Mouse (Mus musculus): ENCODE results near the gene Zfp652. TPM values are rescaled to one million over a fixed set of nuclear protein-coding genes. Genes with fewer than 3 reads are reported as not detected.

Gene Zfp652
- polyA plus RNA-seq, 1 experiment, result 34.1 TPM

GRCm38 (mm10) chr11:95835832-95836231, 123.4 kb downstream of the Zfp652 start:
- Histone ChIP-seq H3K4me3 (ENCODE audit: control insufficient read depth, insufficient read depth, low read length) (peak overlapping the region; percentile 26), H3K4me1 (replicated peaks; ENCODE audit: control insufficient read depth, insufficient read depth, low read length) (peaks cover 78% of the 10 kb centered on the region), H3K27ac (ENCODE audit: control insufficient read depth, insufficient read depth, low read length) (peak overlapping the region; percentile 97), H3K36me3 (ENCODE audit: control insufficient read depth, insufficient read depth, low read length) (peaks cover 37% of the 10 kb centered on the region), H3K27me3 (ENCODE audit: control insufficient read depth, insufficient read depth, low read length) (no peaks in the 10 kb centered on the region)
- 22% methylated on average over 6 of the region's 6 CpGs for WGBS
- DNase-seq, result no peak
- TF ChIP-seq POLR2A (IDR thresholded peaks at IDR 0.05; ENCODE audit: control insufficient read depth, extremely low read depth, insufficient read depth, low read length, poor library complexity), result no peak
- no peak for TF ChIP-seq CTCF (IDR thresholded peaks at IDR 0.05; ENCODE audit: borderline replicate concordance, control insufficient read depth, extremely low read depth, insufficient read depth, low read length, poor library complexity)

- Histone ChIP-seq H3K27me3 (ENCODE audit: control insufficient read depth, insufficient read depth, low read length) (no peaks in the 10 kb centered on the region), H3K36me3 (ENCODE audit: control insufficient read depth, insufficient read depth, low read length) (peaks cover 37% of the 10 kb centered on the region), H3K4me3 (ENCODE audit: control insufficient read depth, insufficient read depth, low read length) (no peak overlapping the region), H3K27ac (ENCODE audit: control insufficient read depth, insufficient read depth, low read length) (peak overlapping the region; percentile 97; the same call in 1 of the 2 replicates), H3K4me1 (replicated peaks; ENCODE audit: control insufficient read depth, insufficient read depth, low read length) (peaks cover 72% of the 10 kb centered on the region)
- no peak for TF ChIP-seq CTCF (IDR thresholded peaks at IDR 0.05; ENCODE audit: borderline replicate concordance, control insufficient read depth, extremely low read depth, insufficient read depth, low read length, poor library complexity)
- no peak for TF ChIP-seq POLR2A (IDR thresholded peaks at IDR 0.05; ENCODE audit: control insufficient read depth, extremely low read depth, insufficient read depth, low read length, poor library complexity)
- no peak for DNase-seq
- WGBS, result 90% methylated on average over 6 of the region's 6 CpGs
Measured at GRCm38 (mm10) chr11:95836433-95836832, 124.0 kb downstream of the Zfp652 start.

GRCm38 (mm10) chr11:95837059-95837458, 124.6 kb downstream of the Zfp652 start, which contains the start of gene Gngt2:
Gene Gngt2 (plus strand): TSS chr11:95837216.
- 91% methylated on average over 10 of the region's 10 CpGs for WGBS
- Histone ChIP-seq H3K27ac (ENCODE audit: control insufficient read depth, insufficient read depth, low read length) (peak within 1 kb of the TSS; percentile 97), H3K4me3 (ENCODE audit: control insufficient read depth, insufficient read depth, low read length) (0 out of 2 replicates have a peak within 1 kb of the TSS, but pooled peaks have one; percentile 2), H3K36me3 (ENCODE audit: control insufficient read depth, insufficient read depth, low read length) (peaks cover 34% of the 10 kb centered on the region), H3K4me1 (replicated peaks; ENCODE audit: control insufficient read depth, insufficient read depth, low read length) (peaks cover 68% of the 10 kb centered on the region), H3K27me3 (ENCODE audit: control insufficient read depth, insufficient read depth, low read length) (no peaks in the 10 kb centered on the region)
- DNase-seq, result no peak
- no peak for TF ChIP-seq POLR2A (IDR thresholded peaks at IDR 0.05; ENCODE audit: control insufficient read depth, extremely low read depth, insufficient read depth, low read length, poor library complexity)
- no peak for TF ChIP-seq CTCF (IDR thresholded peaks at IDR 0.05; ENCODE audit: borderline replicate concordance, control insufficient read depth, extremely low read depth, insufficient read depth, low read length, poor library complexity)

GRCm38 (mm10) chr11:95838598-95838997, 126.1 kb downstream of the Zfp652 start:
- H3K27ac ChIP-seq (ENCODE audit: control insufficient read depth, insufficient read depth, low read length), result peak overlapping the region; percentile 61; the same call in 1 of the 2 replicates
- TF ChIP-seq POLR2A (IDR thresholded peaks at IDR 0.05; ENCODE audit: control insufficient read depth, extremely low read depth, insufficient read depth, low read length, poor library complexity) (no peak), CTCF (IDR thresholded peaks at IDR 0.05; ENCODE audit: borderline replicate concordance, control insufficient read depth, extremely low read depth, insufficient read depth, low read length, poor library complexity) (no peak)
- DNase-seq, result peak; percentile 31
- H3K27me3 ChIP-seq (ENCODE audit: control insufficient read depth, insufficient read depth, low read length), result no peaks in the 10 kb centered on the region
- peak overlapping the region; percentile 40 for H3K4me3 ChIP-seq (ENCODE audit: control insufficient read depth, insufficient read depth, low read length)
- H3K36me3 ChIP-seq (ENCODE audit: control insufficient read depth, insufficient read depth, low read length), result peaks cover 18% of the 10 kb centered on the region
- peaks cover 67% of the 10 kb centered on the region for H3K4me1 ChIP-seq (replicated peaks; ENCODE audit: control insufficient read depth, insufficient read depth, low read length)
- 40% methylated on average over 4 of the region's 4 CpGs for WGBS

GRCm38 (mm10) chr11:95838999-95839868, 126.8 kb downstream of the Zfp652 start:
- H3K4me3 ChIP-seq (ENCODE audit: control insufficient read depth, insufficient read depth, low read length), result peak overlapping the region; percentile 40
- H3K4me1 ChIP-seq (replicated peaks; ENCODE audit: control insufficient read depth, insufficient read depth, low read length), result peaks cover 64% of the 10 kb centered on the region
- WGBS, result 59% methylated on average over 8 of the region's 8 CpGs
- peak overlapping the region; percentile 61 for H3K27ac ChIP-seq (ENCODE audit: control insufficient read depth, insufficient read depth, low read length)
- no peaks in the 10 kb centered on the region for H3K27me3 ChIP-seq (ENCODE audit: control insufficient read depth, insufficient read depth, low read length)
- DNase-seq, result no peak
- peaks cover 16% of the 10 kb centered on the region for H3K36me3 ChIP-seq (ENCODE audit: control insufficient read depth, insufficient read depth, low read length)
- TF ChIP-seq CTCF (IDR thresholded peaks at IDR 0.05; ENCODE audit: borderline replicate concordance, control insufficient read depth, extremely low read depth, insufficient read depth, low read length, poor library complexity), result no peak
- TF ChIP-seq POLR2A (IDR thresholded peaks at IDR 0.05; ENCODE audit: control insufficient read depth, extremely low read depth, insufficient read depth, low read length, poor library complexity), result no peak

- Histone ChIP-seq H3K36me3 (ENCODE audit: control insufficient read depth, insufficient read depth, low read length) (peaks cover 11% of the 10 kb centered on the region; the same call in 1 of the 2 replicates), H3K4me1 (replicated peaks; ENCODE audit: control insufficient read depth, insufficient read depth, low read length) (peaks cover 66% of the 10 kb centered on the region), H3K4me3 (ENCODE audit: control insufficient read depth, insufficient read depth, low read length) (peak overlapping the region; percentile 81), H3K27me3 (ENCODE audit: control insufficient read depth, insufficient read depth, low read length) (no peaks in the 10 kb centered on the region), H3K27ac (ENCODE audit: control insufficient read depth, insufficient read depth, low read length) (peak overlapping the region; percentile 92)
- DNase-seq, result no peak
- no peak for TF ChIP-seq CTCF (IDR thresholded peaks at IDR 0.05; ENCODE audit: borderline replicate concordance, control insufficient read depth, extremely low read depth, insufficient read depth, low read length, poor library complexity)
- TF ChIP-seq POLR2A (IDR thresholded peaks at IDR 0.05; ENCODE audit: control insufficient read depth, extremely low read depth, insufficient read depth, low read length, poor library complexity), result no peak
- WGBS, result 32% methylated on average over 5 of the region's 5 CpGs
Measured at GRCm38 (mm10) chr11:95840694-95841497, 128.4 kb downstream of the Zfp652 start.

All from thymus, adult 2 months (tissue).